Mouse (Mus musculus) liver, embryonic 14.5 days (tissue): Measurements from ENCODE around the gene Ntrk1.

Experiments used
- CTCF ChIP-seq: IDR thresholded peaks from 2 replicates; pipeline ENCODE4 v1.5.1; 2016; ENCODE audit warnings: antibody characterized with exemption, low read depth, control low read depth
- EP300 ChIP-seq: IDR thresholded peaks from 2 replicates; pipeline ENCODE4 v1.6.1; 2016; ENCODE audit warnings: antibody characterized with exemption, low read depth

GRCm38 (mm10) chr3:87753829-87754228 is 41.1 kb downstream of the Ntrk1 start:
- TF ChIP-seq CTCF (no peak), EP300 (no peak)
